Mouse (Mus musculus) naive thymus-derived CD4-positive, alpha-beta T cell, adult 2 months (primary cell): ENCODE results near the gene Foxe1.

ENCODE experiments used
- DNase-seq: peaks from one replicate; pipeline ENCODE4 v3.0.0-alpha.2; 2011; ENCODE audit warnings: low read depth

Gene Foxe1

GRCm38 (mm10) chr4:46347580-46348515 lies 4.4 kb downstream of the Foxe1 start:
- DNase-seq: no peak

DNA sequence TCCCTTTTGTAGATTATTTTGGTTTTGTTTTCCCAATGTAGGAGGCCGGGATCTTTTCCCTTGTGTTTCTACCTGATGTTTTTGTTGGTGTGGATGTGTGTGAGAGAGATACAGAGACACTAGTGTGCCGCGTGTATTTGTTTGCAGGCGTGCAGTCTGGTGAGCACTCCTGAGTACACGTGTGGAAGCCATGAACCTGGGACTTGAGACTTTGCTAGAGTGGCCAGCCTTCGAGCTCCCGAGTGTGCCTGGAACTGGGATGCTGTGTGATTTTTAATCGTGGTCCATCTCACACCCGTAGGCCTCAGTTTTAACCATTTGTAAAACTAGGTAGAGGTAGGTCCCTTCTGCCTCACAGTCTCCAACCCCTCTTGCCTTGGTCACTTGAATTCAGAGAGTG lies 5.5 kb downstream of the Foxe1 start:
- DNase-seq: no peak

- no peak for DNase-seq
These were observed 6.1 kb downstream of the Foxe1 start for GRCm38 (mm10) chr4:46349530-46349929.

- no peak for DNase-seq
These were observed 9.6 kb downstream of the Foxe1 start for GRCm38 (mm10) chr4:46353045-46353444.

- peak; percentile 67 for DNase-seq
These were observed 13.1 kb downstream of the Foxe1 start for GRCm38 (mm10) chr4:46356351-46357133.

GRCm38 (mm10) chr4:46359539-46360253 lies 16.3 kb downstream of the Foxe1 start:
- DNase-seq: no peak

DNA sequence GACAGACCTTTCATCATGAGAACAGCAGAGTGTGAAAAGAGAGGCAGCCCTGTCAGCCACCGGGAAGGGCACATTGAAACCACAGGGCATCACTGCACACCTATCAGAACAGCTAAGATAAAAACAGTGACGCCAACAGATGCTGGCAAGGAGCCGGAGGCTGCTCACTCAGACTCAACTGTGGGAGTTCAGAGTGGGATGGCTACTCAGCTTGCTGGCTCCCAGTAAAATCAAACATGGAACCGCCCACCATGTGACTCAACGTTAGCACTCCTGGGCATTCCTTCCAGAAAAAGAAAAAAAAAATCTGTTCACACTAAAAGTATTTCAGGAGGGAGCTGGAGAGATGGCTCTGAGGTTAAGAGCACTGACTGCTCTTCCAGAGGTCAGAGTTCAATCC lies 17.8 kb downstream of the Foxe1 start:
- no peak for DNase-seq

GRCm38 (mm10) chr4:46364360-46364759 lies 21.0 kb downstream of the Foxe1 start:
- no peak for DNase-seq

DNA sequence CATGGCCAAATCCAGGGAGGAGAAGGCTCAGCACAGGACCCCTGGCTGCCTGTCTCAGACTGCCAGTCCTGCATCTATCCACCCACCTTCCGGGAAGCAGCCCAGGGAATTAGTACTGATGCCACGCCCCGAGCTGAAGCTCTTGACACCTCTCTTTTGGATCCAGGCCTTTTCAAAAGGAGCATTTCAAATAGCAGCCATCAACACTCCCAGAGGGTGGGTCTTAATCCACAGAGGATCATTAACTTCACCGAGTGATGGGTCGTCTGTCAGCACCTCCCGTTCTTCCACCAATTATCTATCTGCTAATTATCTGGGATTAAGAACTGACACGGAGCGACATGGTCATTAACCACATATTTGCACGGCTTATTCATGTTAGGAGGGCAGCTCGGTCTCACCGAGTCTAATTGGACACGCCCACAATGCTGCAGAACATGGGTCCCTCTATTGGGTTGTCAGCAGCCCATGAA lies 24.1 kb downstream of the Foxe1 start:
- no peak for DNase-seq

GRCm38 (mm10) chr4:46369070-46369469 lies 25.7 kb downstream of the Foxe1 start:
- no peak for DNase-seq

DNA sequence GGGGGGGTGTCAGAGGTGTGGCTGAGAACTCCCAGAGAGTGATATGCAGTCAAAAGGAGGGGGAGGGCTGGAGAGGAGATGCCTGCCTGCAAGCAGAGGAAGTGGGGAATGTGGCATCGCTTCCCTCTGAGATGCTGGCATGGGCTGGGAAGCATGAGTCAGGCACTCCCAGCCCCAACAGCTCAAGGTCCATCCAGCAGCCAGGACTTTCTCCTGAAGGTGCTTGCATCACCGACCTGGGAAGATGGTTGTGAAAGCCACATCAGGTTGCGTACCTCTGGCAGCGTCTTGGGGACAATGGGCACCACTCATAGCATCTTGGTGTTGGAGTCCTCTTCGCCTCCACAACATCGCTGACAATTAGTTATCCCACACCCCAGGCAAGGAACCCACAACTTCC lies 27.0 kb downstream of the Foxe1 start:
- DNase-seq: no peak

- DNase-seq: no peak
These were observed 27.6 kb downstream of the Foxe1 start for GRCm38 (mm10) chr4:46371030-46371429.

- DNase-seq: peak; percentile 67
These were observed 31.0 kb downstream of the Foxe1 start for GRCm38 (mm10) chr4:46374455-46374854.

GRCm38 (mm10) chr4:46374869-46375368 lies 31.5 kb downstream of the Foxe1 start:
- peak; percentile 80 for DNase-seq

GRCm38 (mm10) chr4:46388556-46388955 lies 45.1 kb downstream of the Foxe1 start:
- no peak for DNase-seq

DNA sequence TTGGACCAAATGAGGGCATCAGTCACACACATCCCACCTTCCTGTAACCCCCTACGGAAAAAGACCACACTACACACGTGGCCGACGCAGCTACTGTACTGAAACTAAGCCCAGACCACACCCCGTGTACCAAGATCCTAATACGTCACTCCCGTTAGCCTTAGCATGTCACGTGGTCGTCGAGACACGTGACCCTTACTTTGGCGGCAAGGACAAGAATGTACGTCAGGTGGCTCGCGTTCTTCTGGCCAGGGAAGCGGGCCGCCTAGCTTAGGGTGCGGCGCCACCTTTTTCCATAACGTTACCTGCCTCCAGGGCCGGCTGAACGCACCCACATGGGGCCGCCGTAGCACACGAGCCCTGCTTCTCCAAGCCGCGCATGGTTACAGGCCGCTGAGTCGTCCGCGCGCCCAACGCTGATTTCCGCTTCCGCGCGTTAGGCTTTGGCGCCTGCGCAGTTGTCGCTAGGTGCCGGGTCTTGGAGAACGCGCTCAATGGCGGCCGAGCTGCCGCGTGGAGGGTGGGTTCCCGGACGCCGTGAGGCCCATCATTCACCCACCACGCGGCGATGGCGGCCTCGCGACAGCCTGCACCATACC lies 45.7 kb downstream of the Foxe1 start, which contains the start of gene Trmo:
Trmo (minus strand) TSS at position 425 of the 599 bp plus-strand sequence.
- DNase-seq: peak; percentile 99

GRCm38 (mm10) chr4:46389612-46390341 lies 46.4 kb downstream of the Foxe1 start:
- DNase-seq: no peak

DNA sequence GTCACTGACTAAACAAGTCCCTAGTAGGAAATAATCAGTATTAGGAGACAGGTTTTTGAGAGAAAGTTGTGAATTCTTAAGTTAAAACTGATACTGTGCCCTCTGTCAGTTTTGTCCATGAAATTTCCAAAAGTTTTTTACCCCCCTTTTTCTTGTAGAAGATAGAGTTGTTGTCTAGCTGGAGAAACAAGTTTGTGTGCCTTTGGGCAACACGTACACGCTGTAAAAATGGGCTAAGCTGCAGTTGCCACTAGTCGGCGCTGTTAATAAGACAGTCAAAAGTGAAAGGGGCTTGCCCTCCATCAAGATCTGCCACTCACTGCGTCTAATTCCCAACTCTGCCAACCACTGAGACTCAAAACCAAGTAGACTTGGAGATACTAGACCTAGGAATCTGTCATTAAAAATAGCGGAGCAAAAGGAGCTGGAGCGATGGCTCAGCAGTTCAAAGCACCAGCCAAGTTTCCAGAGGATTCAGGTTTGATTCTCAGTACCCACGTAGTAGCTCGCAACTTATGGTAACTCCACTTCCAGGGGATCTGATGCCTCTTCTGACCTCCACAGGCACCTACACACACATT lies 47.1 kb downstream of the Foxe1 start:
- DNase-seq: peak; percentile 96

DNA sequence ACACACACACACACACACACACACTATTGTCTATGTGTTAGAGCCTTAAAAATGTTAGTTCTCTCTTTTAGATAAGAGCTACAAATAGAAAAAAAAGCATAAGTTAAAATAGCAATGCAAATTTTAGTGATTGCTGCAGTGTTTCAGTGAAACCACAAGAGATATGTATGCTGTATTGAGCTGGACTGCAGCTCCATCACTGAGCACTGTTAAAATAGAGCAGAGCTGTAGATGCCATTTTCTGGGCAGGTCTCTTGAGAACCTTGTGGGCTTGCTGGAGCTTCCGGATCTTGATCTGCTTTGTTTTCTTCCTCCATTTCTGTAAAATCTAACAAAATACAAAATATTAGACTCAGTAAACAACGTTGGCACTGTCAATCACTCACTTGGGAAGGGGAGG lies 51.0 kb downstream of the Foxe1 start:
- no peak for DNase-seq

DNA sequence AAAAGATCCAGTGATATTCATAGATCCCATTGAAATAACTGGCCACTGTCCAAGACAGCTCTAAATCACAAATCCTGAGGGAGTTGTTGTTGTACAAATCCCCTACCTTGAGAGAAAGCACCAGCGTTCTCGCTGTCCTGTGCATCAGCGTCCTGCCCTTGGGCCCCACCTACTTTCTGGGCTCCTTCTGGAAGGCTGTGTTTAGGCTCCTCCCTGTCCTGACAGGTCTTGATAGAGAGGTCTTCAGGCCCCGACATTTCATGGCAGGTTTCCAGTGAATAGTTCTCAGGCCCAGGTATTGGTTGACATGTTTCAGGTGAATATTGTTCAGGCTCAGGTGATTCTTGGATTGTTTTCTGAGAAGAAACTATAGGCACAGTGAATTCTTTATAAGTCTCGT lies 52.3 kb downstream of the Foxe1 start:
- DNase-seq: no peak
